Mouse (Mus musculus) heart, embryonic 14.5 days (tissue): ENCODE data around the gene Unkl. TPM values are rescaled to one million over a fixed set of nuclear protein-coding genes. Genes with fewer than 3 reads are reported as not detected.
A peak's percentile ranks its signal among the peaks of the same experiment; 100 is the strongest.

Source experiments
- ATAC-seq: fragments of 200-750 bp; cut with Nextera tagmentation; 2 replicates; pipeline ENCODE4 v1.8.0; 2017; ENCODE audit warnings: low read depth, moderate TSS enrichment; ENCODE audit not compliant: insufficient number of reproducible peaks, insufficient read depth, low FRiP score
- H3K27ac ChIP-seq, 2 experiments: fragments of 200-500 bp in 1 of 2; fragments of 300-500 bp in 1 of 2; sonication (generic) in 1 of 2; replicated peaks in 1 of 2; 2 replicates each; pipeline ENCODE4 v1.5.1; 2012 to 2014; ENCODE audit warnings: low read depth in 2 of 2, low read length in 2 of 2, control low read depth in 1 of 2, mild to moderate bottlenecking in 1 of 2, mixed read lengths in 1 of 2; ENCODE audit not compliant: control insufficient read depth in 1 of 2, insufficient read depth in 1 of 2
- H3K27me3 ChIP-seq: fragments of 300-500 bp; sonication (generic); 2 replicates; pipeline ENCODE4 v1.6.1; 2014; ENCODE audit warnings: mild to moderate bottlenecking, low read length, control low read depth; ENCODE audit not compliant: control insufficient read depth, insufficient read depth
- H3K36me3 ChIP-seq: fragments of 300-500 bp; sonication (generic); 2 replicates; pipeline ENCODE4 v1.6.1; 2014; ENCODE audit warnings: mild to moderate bottlenecking, control low read depth, low read length, mixed read lengths; ENCODE audit not compliant: control insufficient read depth, insufficient read depth
- H3K4me1 ChIP-seq, 2 experiments: fragments of 200-500 bp in 1 of 2; fragments of 300-500 bp in 1 of 2; sonication (generic) in 1 of 2; 2 replicates each; pipeline ENCODE4 v1.6.1; 2012 to 2014; ENCODE audit warnings: low read length in 2 of 2, control low read depth in 1 of 2, mixed read lengths in 1 of 2; ENCODE audit not compliant: control insufficient read depth in 2 of 2, insufficient read depth in 2 of 2
- H3K4me2 ChIP-seq: fragments of 300-500 bp; sonication (generic); 2 replicates; pipeline ENCODE4 v1.6.1; 2014; ENCODE audit warnings: mild to moderate bottlenecking, low read length
- H3K4me3 ChIP-seq, 2 experiments: fragments of 200-500 bp in 1 of 2; fragments of 300-500 bp in 1 of 2; sonication (generic) in 1 of 2; 2 replicates each; pipeline ENCODE4 v1.5.1; 2012 to 2014; ENCODE audit warnings: low read length in 2 of 2, mild to moderate bottlenecking in 2 of 2, control low read depth in 1 of 2, low read depth in 1 of 2, moderate library complexity in 1 of 2; ENCODE audit not compliant: control insufficient read depth in 1 of 2, insufficient read depth in 1 of 2
- H3K9ac ChIP-seq: fragments of 300-500 bp; sonication (generic); 2 replicates; pipeline ENCODE4 v1.6.1; 2014; ENCODE audit warnings: mild to moderate bottlenecking, low read length
- H3K9me3 ChIP-seq: fragments of 300-500 bp; sonication (generic); 2 replicates; pipeline ENCODE4 v1.6.1; 2016; ENCODE audit warnings: low read length, control low read depth; ENCODE audit not compliant: control insufficient read depth
- WGBS: fragments of 180-500 bp; shearing (Covaris S2); extraction: QIAGEN DNeasy Blood & Tissue Kit; methylation state at CpG from one replicate; pipeline ENCODE4 v1.1.7; 2014; 5-methylcytosine and 5-hydroxymethylcytosine counted together
- polyA plus RNA-seq: library from polyadenylated mRNA; unstranded; fragments of >200 nt; fragmentation: Nextera tagmentation; extraction: Ambion mirVana; gene quantifications from 2 replicates; pipeline ENCODE4 v1.2.1, GENCODE M21; 2014

The Unkl gene
- polyA plus RNA-seq, 1 experiment from 2014 or later, result 2.7 TPM

DNA sequence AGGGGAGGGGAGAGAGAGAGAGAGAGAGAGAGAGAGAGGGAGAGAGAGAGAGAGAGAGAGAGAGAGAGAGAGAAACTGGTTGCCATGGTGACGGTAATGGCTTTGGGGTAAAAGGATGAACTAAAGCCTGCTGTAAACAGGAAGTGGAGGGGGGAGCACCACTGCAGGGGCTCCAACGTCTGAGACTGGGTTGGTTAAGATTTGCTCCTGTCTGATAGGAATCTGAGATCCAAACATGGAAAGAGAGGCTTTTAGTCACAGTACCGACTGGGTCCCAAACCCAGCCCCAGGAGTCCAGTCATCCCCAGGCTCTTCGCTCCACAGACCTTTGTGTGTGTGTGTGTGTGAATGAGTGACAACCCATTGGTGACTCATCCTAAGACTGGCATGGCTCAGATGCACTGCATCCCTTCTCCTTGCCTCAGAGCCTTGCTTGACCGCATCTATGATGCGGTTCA, 69.6 kb downstream of the Unkl start:
- ATAC-seq, result no peak
- WGBS, result 51% methylated on average over 6 of the region's 6 CpGs
- H3K4me3 ChIP-seq, result no peak overlapping the region

DNA sequence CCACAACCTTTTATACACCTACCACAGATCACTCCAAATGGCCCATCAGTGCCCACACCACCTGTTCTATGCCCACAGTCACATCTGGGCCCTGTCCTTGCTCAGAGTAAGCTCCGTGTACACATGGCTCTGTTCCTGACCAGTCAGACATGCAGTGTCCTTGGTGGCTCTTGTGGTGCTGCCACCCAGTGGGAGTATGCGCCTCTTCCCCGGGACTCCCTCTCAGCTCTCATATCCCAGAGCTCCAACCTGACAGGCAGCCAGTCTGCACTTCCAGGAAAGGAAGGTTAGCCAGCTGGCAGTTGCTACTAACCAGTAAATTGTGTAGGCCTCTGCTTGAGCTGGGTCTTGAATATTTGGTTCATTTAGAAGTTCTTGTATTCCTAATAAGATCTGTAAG, 76.3 kb downstream of the Unkl start:
- Histone ChIP-seq H3K9me3 (no peaks in the 10 kb centered on the region), H3K27ac (no peak overlapping the region), H3K9ac (no peak overlapping the region), H3K4me3 (no peak overlapping the region), H3K36me3 (peaks cover 82% of the 10 kb centered on the region), H3K4me2 (no peak overlapping the region), H3K27me3 (no peaks in the 10 kb centered on the region), H3K4me1 (peaks cover 0 to 2% of the 10 kb centered on the region in 2 experiments; a peak in 1 of 4 replicates)
- ATAC-seq, result peak; percentile 23; the same call in 1 of the 2 replicates
- WGBS, result 45% methylated on average over 3 of the region's 3 CpGs

More for the DNA sequence above, 69.6 kb downstream of the Unkl start:
- Histone ChIP-seq H3K27me3 (peaks cover 39% of the 10 kb centered on the region), H3K4me2 (no peak overlapping the region), H3K9me3 (no peaks in the 10 kb centered on the region), H3K4me1 (peaks cover 2 to 11% of the 10 kb centered on the region in 2 experiments; a peak in 3 of 4 replicates), H3K9ac (no peak overlapping the region), H3K36me3 (peaks cover 27% of the 10 kb centered on the region), H3K27ac (no peak overlapping the region)

DNA sequence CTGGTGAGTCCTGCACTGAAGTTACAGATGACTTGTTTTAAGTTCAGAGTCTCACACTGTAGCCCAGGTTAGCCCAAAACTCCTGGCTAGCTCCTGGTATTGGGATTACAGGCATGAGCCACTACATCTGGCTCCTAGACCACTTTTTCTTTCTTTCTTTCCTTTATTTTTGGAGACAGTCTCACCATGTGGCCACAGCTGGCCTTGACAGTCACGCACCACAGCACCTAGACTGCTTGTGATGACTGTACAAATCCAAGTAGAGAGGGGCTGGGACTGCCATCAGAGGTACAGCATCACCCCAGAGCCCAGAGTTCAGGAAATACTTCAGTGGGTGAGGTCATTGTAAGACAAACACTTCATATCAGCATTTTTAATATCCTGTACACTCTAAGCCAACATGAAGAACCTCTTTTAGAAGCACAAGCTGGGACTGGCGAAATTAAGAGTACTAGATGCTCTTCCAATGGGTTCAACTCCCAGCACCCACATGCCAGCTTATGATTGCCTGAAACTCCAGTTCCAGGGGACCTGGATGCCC, 82.7 kb downstream of the Unkl start:
- 63% methylated on average over 2 of the region's 2 CpGs for WGBS
- Histone ChIP-seq H3K9ac (peak overlapping the region; percentile 100; the same call in 1 of the 2 replicates), H3K27ac (no peak overlapping the region), H3K27me3 (no peaks in the 10 kb centered on the region), H3K4me2 (peak overlapping the region; percentile 98), H3K4me1 (peaks cover 18 to 35% of the 10 kb centered on the region in 2 experiments), H3K36me3 (peaks cover 50% of the 10 kb centered on the region), H3K4me3 (peak overlapping the region in 1 of 2 experiments; percentile 99; a peak in 2 of 4 replicates), H3K9me3 (no peaks in the 10 kb centered on the region)
- ATAC-seq, result no peak

DNA sequence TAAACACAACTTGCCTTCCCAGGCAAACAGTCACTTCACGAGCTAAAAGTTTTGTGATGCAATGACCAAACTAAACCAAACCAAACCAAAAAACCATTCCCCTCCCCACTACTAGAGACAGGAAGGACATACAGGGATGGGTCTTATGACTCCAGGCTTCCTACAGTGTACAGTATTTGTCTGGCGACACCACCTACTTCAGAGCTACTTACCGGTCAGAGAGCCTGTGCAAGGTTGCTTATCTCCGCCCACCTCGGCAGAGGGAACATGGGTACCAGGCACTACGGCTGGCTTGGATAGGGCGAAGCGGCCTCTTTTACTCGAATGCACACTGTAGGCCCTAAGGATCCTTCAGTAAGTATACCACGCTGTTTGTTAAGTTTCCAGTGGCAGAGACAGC, 84.1 kb downstream of the Unkl start:
- H3K9ac ChIP-seq, result peak overlapping the region; percentile 100
- H3K27me3 ChIP-seq, result no peaks in the 10 kb centered on the region
- H3K4me2 ChIP-seq, result peak overlapping the region; percentile 98
- H3K9me3 ChIP-seq, result no peaks in the 10 kb centered on the region
- ATAC-seq, result no peak
- H3K4me1 ChIP-seq, result peaks cover 18 to 35% of the 10 kb centered on the region in 2 experiments
- H3K36me3 ChIP-seq, result peaks cover 35% of the 10 kb centered on the region
- H3K27ac ChIP-seq, result peak overlapping the region; percentile 99
- peak overlapping the region; percentile 97 to 99 for H3K4me3 ChIP-seq
- WGBS, result under 1% methylated on average over 10 of the region's 10 CpGs

DNA sequence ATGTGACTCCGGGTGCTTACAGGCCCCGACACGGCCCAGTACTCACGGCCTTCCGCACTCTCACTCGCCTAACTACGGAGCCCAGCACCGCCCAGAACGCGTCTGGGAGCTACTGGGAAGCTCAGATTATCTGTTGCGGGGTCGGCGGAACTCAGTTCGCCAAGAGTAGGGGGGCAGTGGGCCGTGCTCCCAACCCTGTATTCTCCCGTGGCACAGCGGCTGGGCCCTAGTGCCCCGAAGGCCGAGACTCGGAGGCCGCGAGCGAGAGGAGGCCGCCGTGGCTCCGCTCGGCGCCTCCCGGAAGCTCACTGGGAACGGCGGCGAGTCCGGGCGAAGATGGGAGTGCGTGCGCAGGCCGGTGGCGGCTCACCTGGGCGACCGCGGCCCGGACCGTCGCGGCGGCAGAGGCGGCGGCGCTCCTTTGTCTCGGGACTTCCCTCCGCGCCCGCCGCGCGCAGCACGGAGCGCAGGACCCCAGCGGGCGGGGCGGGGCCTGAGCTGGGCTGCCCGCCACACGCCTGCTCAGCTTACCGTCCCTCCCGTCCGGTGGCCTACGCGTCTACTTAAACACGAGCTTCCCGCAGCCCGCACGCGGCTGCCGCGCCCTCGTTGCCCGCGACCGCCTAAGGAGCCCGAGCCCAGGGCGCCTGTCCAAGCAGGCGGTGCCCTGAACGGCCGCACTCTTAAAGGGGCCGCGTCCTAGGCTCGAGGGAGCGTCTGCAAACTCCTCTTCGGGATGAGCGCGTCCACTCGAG, 84.9 kb downstream of the Unkl start:
- H3K27me3 ChIP-seq, result no peaks in the 10 kb centered on the region
- peak overlapping the region; percentile 99 for H3K27ac ChIP-seq
- peak; percentile 91 for ATAC-seq
- H3K4me1 ChIP-seq, result peaks cover 18 to 35% of the 10 kb centered on the region in 2 experiments
- no peaks in the 10 kb centered on the region for H3K9me3 ChIP-seq
- peak overlapping the region; percentile 98 for H3K4me2 ChIP-seq
- WGBS, result under 1% methylated on average over 64 of the region's 92 CpGs
- H3K36me3 ChIP-seq, result peaks cover 27% of the 10 kb centered on the region
- peak overlapping the region; percentile 100 for H3K9ac ChIP-seq
- peak overlapping the region; percentile 97 to 99 for H3K4me3 ChIP-seq

DNA sequence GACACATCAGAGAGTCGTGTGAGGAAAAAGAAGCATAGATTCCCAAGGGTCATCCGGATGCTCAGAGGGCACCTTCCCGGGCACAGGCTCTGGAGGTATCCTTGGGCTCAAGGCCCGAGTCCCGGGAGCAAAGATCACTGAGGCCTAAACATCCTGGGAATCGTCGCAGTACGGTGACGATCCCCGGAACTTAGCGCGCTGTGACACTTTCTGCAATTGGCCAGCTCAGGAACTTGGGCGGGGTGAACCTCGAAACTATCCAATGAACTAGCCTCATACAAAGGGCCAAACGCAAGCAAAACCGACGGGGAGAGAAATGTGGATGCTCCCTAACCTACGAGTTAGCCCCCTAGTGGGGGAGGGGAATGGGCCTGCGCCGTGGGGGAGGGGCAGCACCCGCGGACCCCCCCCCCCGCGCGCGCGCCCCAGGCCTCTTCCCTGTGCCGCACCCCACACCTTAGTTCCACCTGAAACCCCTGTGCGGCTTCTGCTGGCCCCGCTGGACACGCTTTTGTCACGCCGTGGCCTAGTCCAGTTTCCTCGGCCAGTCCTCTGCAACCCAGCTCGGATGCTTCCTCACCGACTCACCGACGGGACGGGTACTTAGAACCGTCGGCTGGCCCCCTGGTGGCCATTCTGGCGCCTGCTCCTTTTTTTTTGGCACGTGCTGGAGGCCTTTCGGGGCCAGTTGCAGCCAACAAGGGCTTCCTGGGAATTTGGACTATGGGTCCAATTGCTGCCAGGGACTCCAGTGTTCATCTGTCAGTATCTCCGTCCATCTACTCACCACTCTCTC, 85.7 kb downstream of the Unkl start:
- H3K4me2 ChIP-seq, result peak overlapping the region; percentile 98
- H3K9ac ChIP-seq, result peak overlapping the region; percentile 100
- WGBS, result 1% methylated on average over 38 of the region's 45 CpGs
- no peaks in the 10 kb centered on the region for H3K27me3 ChIP-seq
- peak overlapping the region; percentile 97 to 99 for H3K4me3 ChIP-seq
- H3K9me3 ChIP-seq, result no peaks in the 10 kb centered on the region
- H3K36me3 ChIP-seq, result peaks cover 20% of the 10 kb centered on the region
- peaks cover 18 to 35% of the 10 kb centered on the region in 2 experiments for H3K4me1 ChIP-seq
- H3K27ac ChIP-seq, result peak overlapping the region; percentile 99
- peak; percentile 85 for ATAC-seq

DNA sequence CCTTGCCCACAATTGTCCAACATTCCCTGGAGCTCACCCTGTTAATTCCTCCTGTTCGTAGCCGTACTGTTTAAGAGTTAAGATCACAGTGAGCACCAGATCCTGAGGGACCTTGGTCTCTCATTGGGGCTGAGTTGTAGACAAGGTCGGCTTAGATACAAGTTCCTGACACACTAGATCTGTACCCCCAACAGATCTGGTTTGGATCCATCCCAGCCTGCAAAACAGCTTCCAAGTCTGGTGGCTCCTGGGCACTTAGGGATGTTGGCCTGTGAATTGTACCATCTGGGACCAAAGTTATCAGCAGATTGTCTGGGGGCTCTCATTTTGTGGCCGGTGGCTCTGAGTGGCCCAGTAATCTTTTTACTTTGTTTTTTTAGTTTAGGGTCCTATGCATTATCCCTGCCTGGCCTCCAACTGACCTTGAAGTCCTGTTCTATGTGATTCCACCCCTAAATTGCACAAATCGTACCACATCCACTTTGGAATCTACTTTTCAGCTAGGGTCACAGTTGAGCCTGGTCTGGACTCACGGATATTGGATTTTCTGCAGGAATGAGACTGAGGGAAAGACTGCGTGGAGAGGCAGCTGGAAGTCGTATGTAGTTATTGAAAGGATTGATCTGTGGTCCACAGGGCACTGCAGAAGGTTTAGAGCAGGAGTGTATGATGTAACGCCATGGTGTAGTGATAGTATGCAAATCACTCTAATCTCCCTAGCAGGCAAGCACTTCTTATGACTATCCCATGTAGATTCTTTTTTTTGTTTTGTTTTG, 86.6 kb downstream of the Unkl start, which contains the start of gene Ube2i:
Gene Ube2i (minus strand): TSS at position 52 of the 776 bp plus-strand sequence.
- WGBS, result 83% methylated on average over 9 of the region's 9 CpGs
- H3K9ac ChIP-seq, result peak within 1 kb of the TSS; percentile 100
- no peak for ATAC-seq
- peaks cover 18 to 30% of the 10 kb centered on the region in 2 experiments for H3K4me1 ChIP-seq
- peak within 1 kb of the TSS; percentile 98 for H3K4me2 ChIP-seq
- peak within 1 kb of the TSS; percentile 99 for H3K27ac ChIP-seq
- H3K36me3 ChIP-seq, result peaks cover 11% of the 10 kb centered on the region
- H3K27me3 ChIP-seq, result no peaks in the 10 kb centered on the region
- peak within 1 kb of the TSS; percentile 97 to 99 for H3K4me3 ChIP-seq
- H3K9me3 ChIP-seq, result no peaks in the 10 kb centered on the region
